ENCODE assay signal across 8 mouse cellular contexts in the genomic region with DNA sequence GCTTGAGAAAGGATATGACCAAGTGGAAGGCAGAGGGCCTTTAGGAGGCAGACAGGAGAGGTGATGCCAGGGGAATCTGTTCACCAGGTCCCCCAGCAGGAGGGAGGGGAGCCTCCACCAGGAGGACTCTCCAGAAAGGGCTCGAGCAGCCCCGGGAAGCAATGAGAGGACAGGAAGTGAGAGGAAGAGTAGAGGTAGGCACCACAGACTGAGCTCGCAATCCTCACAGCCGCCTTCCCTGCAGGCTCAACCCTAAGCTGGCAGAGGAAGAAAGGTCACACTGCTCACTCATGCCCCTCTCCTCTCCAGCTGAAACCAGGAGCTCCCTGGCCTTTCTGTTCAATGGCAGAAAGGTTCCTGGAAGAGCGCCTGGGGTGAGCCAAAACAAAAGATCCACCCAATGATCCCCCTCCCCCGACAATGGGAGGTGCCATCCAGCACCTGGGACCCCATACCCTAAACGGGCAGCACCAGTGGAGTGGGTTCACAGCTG. TPM values are rescaled to one million over a fixed set of nuclear protein-coding genes. Genes with fewer than 3 reads are reported as not detected.
DNase-seq lines count a peak whose midpoint lies in the region; ATAC-seq and TF ChIP-seq lines count a peak whose summit lies in the region.
"Had no signal": no experiment of that assay in that cellular context is flagged by ENCODE, and none has a peak within 500 bp of the region (broad histone marks: within the 10 kb centered on the region; RNA-seq: fewer than 3 reads in every experiment).

No protein-coding gene starts in this region.

- no peaks in the 10 kb centered on the region for H3K27me3 ChIP-seq in liver, adult 2 months (ENCODE audit: control insufficient read depth, insufficient read depth, low read length)
- peaks cover 85% of the 10 kb centered on the region for H3K27me3 ChIP-seq in embryonic facial prominence, embryonic 13.5 days
- peaks cover 85% of the 10 kb centered on the region for H3K27me3 ChIP-seq in hindbrain, embryonic 14.5 days (ENCODE audit: control insufficient read depth, insufficient read depth, low read length)
- peaks cover 99% of the 10 kb centered on the region for H3K27me3 ChIP-seq in liver, embryonic 11.5 days (replicated peaks; ENCODE audit: control insufficient read depth, insufficient read depth, low read length)

- no peak overlapping the region; the same call in 1 of the 2 replicates for H3K9ac ChIP-seq in liver, adult 2 months (ENCODE audit: low read depth, low read length)
- H3K9ac ChIP-seq in embryonic facial prominence, embryonic 13.5 days: peak overlapping the region; percentile 61
- peak overlapping the region; percentile 24; the same call in 1 of the 2 replicates for H3K9ac ChIP-seq in hindbrain, embryonic 14.5 days
- no peak overlapping the region for H3K9ac ChIP-seq in liver, embryonic 11.5 days (ENCODE audit: low read depth, low read length)

- no peak for TF ChIP-seq CTCF in liver, adult 2 months (IDR thresholded peaks at IDR 0.05; ENCODE audit: low read depth, low read length)
- no peak for TF ChIP-seq CTCF in olfactory bulb, adult 2 months (IDR thresholded peaks at IDR 0.05; ENCODE audit: insufficient read depth, low read depth, low read length)

- no peak for DNase-seq in liver, adult 2 months (ENCODE audit: extremely low read depth, low read depth, low spot score)
- no peak for DNase-seq in liver
- DNase-seq in hindbrain, embryonic 14.5 days (ENCODE audit: low spot score): no peak
- DNase-seq in left cerebral cortex, adult 9 months (ENCODE audit: low spot score in 2 of 2): no peak
- no peak for DNase-seq in liver, embryonic 11.5 days (ENCODE audit: low spot score)

- no peaks in the 10 kb centered on the region for H3K36me3 ChIP-seq in liver, adult 2 months (ENCODE audit: control insufficient read depth, insufficient read depth, low read length)
- H3K36me3 ChIP-seq in embryonic facial prominence, embryonic 13.5 days: peaks cover 8% of the 10 kb centered on the region; the same call in 1 of the 2 replicates
- no peaks in the 10 kb centered on the region for H3K36me3 ChIP-seq in hindbrain, embryonic 14.5 days (replicated peaks; ENCODE audit: control insufficient read depth, insufficient read depth)
- no peaks in the 10 kb centered on the region for H3K36me3 ChIP-seq in liver, embryonic 11.5 days (ENCODE audit: control insufficient read depth, insufficient read depth, low read length)

- H3K4me1 ChIP-seq in liver, adult 2 months (ENCODE audit: control insufficient read depth, insufficient read depth, low read length): peaks cover 48% of the 10 kb centered on the region
- peaks cover 76% of the 10 kb centered on the region for H3K4me1 ChIP-seq in embryonic facial prominence, embryonic 13.5 days
- H3K4me1 ChIP-seq in hindbrain, embryonic 14.5 days (replicated peaks; ENCODE audit: control insufficient read depth, insufficient read depth, low read length): peaks cover 30% of the 10 kb centered on the region
- H3K4me1 ChIP-seq in olfactory bulb, adult 2 months (ENCODE audit: control insufficient read depth, insufficient read depth, low read length): peaks cover 56% of the 10 kb centered on the region
- H3K4me1 ChIP-seq in liver, embryonic 11.5 days (replicated peaks; ENCODE audit: control insufficient read depth, insufficient read depth, low read length): peaks cover 6% of the 10 kb centered on the region; the same call in 1 of the 2 replicates

- peak overlapping the region; percentile 53 for H3K27ac ChIP-seq in liver, adult 2 months (replicated peaks; ENCODE audit: insufficient read depth, low read depth, low read length)
- peak overlapping the region; percentile 81; the same call in 1 of the 2 replicates for H3K27ac ChIP-seq in embryonic facial prominence, embryonic 13.5 days
- peak overlapping the region; percentile 85 for H3K27ac ChIP-seq in hindbrain, embryonic 14.5 days
- peak overlapping the region; percentile 56; the same call in 1 of the 2 replicates for H3K27ac ChIP-seq in olfactory bulb, adult 2 months (ENCODE audit: insufficient read depth, low read depth, low read length)
- no peak overlapping the region for H3K27ac ChIP-seq in liver, embryonic 11.5 days (ENCODE audit: low read depth, low read length)

- no peak for TF ChIP-seq POLR2A in liver, adult 2 months (IDR thresholded peaks at IDR 0.05; ENCODE audit: extremely low read depth, insufficient read depth, low read length)
- TF ChIP-seq POLR2A in olfactory bulb, adult 2 months (IDR thresholded peaks at IDR 0.05; ENCODE audit: insufficient read depth, low read depth, low read length): no peak

- no peaks in the 10 kb centered on the region for H3K9me3 ChIP-seq in embryonic facial prominence, embryonic 13.5 days
- no peaks in the 10 kb centered on the region for H3K9me3 ChIP-seq in hindbrain, embryonic 14.5 days (ENCODE audit: control insufficient read depth, low read length)
- H3K9me3 ChIP-seq in liver, embryonic 11.5 days (ENCODE audit: control insufficient read depth, low read length): no peaks in the 10 kb centered on the region

- ATAC-seq in embryonic facial prominence, embryonic 13.5 days (ENCODE audit: insufficient number of reproducible peaks, insufficient read depth, low FRiP score, low TSS enrichment, low read depth): no peak
- ATAC-seq in hindbrain, embryonic 14.5 days (ENCODE audit: low FRiP score): no peak
- ATAC-seq in liver, embryonic 11.5 days (replicated peaks; ENCODE audit: low FRiP score): no peak

- 39% methylated on average over 7 of the region's 7 CpGs for WGBS in liver, adult 2 months
- 16% methylated on average over 7 of the region's 7 CpGs for WGBS in embryonic facial prominence, embryonic 13.5 days
- 5% methylated on average over 7 of the region's 7 CpGs for WGBS in hindbrain, embryonic 14.5 days
- WGBS in olfactory bulb, adult 2 months: 49% methylated on average over 7 of the region's 7 CpGs
- WGBS in liver, embryonic 11.5 days: 11% methylated on average over 7 of the region's 7 CpGs

- no peak overlapping the region for H3K4me3 ChIP-seq in liver, adult 2 months (ENCODE audit: insufficient read depth, low read depth, low read length)
- H3K4me3 ChIP-seq in embryonic facial prominence, embryonic 13.5 days: no peak overlapping the region
- no peak overlapping the region for H3K4me3 ChIP-seq in hindbrain, embryonic 14.5 days (replicated peaks; ENCODE audit: low read length)
- no peak overlapping the region for H3K4me3 ChIP-seq in olfactory bulb, adult 2 months (ENCODE audit: insufficient read depth, low read depth, low read length)
- no peak overlapping the region for H3K4me3 ChIP-seq in liver, embryonic 11.5 days (ENCODE audit: low read depth, low read length)

- peaks cover 13% of the 10 kb centered on the region for H3K79me2 ChIP-seq in liver, adult 2 months (ENCODE audit: control insufficient read depth, insufficient read depth, low read length)

- peak overlapping the region; percentile 57 for H3K4me2 ChIP-seq in embryonic facial prominence, embryonic 13.5 days
- peak overlapping the region; percentile 48 for H3K4me2 ChIP-seq in hindbrain, embryonic 14.5 days (replicated peaks)
- H3K4me2 ChIP-seq in liver, embryonic 11.5 days: no peak overlapping the region

RNA-seq across cellular contexts. Expression of a gene that starts 24.5 kb away (rescaled TPM):
- 20.7 and 27.5 TPM in 2 replicates for total RNA-seq in liver, adult 2 months (2014; rRNA removed)
- polyA plus RNA-seq in liver, adult 2 months (2012; rRNA removed): 32.9 and 34.4 TPM in 2 replicates
- polyA plus RNA-seq in embryonic facial prominence, embryonic 13.5 days (2015; fragmentation: Nextera tagmentation; extraction: Ambion mirVana): 37.0 and 42.9 TPM in 2 replicates
- polyA plus RNA-seq in hindbrain, embryonic 14.5 days (2014; fragmentation: Nextera tagmentation; extraction: Ambion mirVana): 78.8 and 82.4 TPM in 2 replicates
- not detected in 2 replicates for polyA plus RNA-seq in olfactory bulb, adult 2 months (2012; ENCODE audit: insufficient read depth, insufficient read length, low replicate concordance, missing spikeins)
- polyA plus RNA-seq in liver, embryonic 11.5 days (2014; fragmentation: Nextera tagmentation; extraction: Ambion mirVana): 5.0 and 7.1 TPM in 2 replicates

RNA-seq across cellular contexts. Expression of a gene that starts 47.0 kb away (rescaled TPM):
- total RNA-seq in liver, adult 2 months (2014; rRNA removed): 0.94 and 1.8 TPM in 2 replicates
- 2.0 and 2.6 TPM in 2 replicates for polyA plus RNA-seq in liver, adult 2 months (2012; rRNA removed)
- polyA plus RNA-seq in embryonic facial prominence, embryonic 13.5 days (2015; fragmentation: Nextera tagmentation; extraction: Ambion mirVana): 7.0 TPM in 2 replicates
- 13.5 and 14.6 TPM in 2 replicates for polyA plus RNA-seq in hindbrain, embryonic 14.5 days (2014; fragmentation: Nextera tagmentation; extraction: Ambion mirVana)
- polyA plus RNA-seq in olfactory bulb, adult 2 months (2012; ENCODE audit: insufficient read depth, insufficient read length, low replicate concordance, missing spikeins): not detected in 2 replicates
- 4.5 and 4.9 TPM in 2 replicates for polyA plus RNA-seq in liver, embryonic 11.5 days (2014; fragmentation: Nextera tagmentation; extraction: Ambion mirVana)

RNA-seq across cellular contexts. Expression of a gene that starts 52.9 kb away (rescaled TPM):
- total RNA-seq in liver, adult 2 months (2014; rRNA removed): not detected in 2 replicates
- 0.19 TPM in 1 of 2 replicates, not detected in the other for polyA plus RNA-seq in liver, adult 2 months (2012; rRNA removed)
- polyA plus RNA-seq in embryonic facial prominence, embryonic 13.5 days (2015; fragmentation: Nextera tagmentation; extraction: Ambion mirVana): 6.1 and 6.2 TPM in 2 replicates
- 0.55 and 0.71 TPM in 2 replicates for polyA plus RNA-seq in hindbrain, embryonic 14.5 days (2014; fragmentation: Nextera tagmentation; extraction: Ambion mirVana)
- polyA plus RNA-seq in olfactory bulb, adult 2 months (2012; ENCODE audit: insufficient read depth, insufficient read length, low replicate concordance, missing spikeins): not detected in 2 replicates
- 11.8 and 12.3 TPM in 2 replicates for polyA plus RNA-seq in liver, embryonic 11.5 days (2014; fragmentation: Nextera tagmentation; extraction: Ambion mirVana)
- total RNA-seq: layer of hippocampus, adult 8-10 months had no signal

RNA-seq across cellular contexts. Expression of a gene that starts 55.7 kb away (rescaled TPM):
- 26.7 and 28.1 TPM in 2 replicates for total RNA-seq in liver, adult 2 months (2014; rRNA removed)
- 29.8 and 34.2 TPM in 2 replicates for polyA plus RNA-seq in liver, adult 2 months (2012; rRNA removed)
- polyA plus RNA-seq in embryonic facial prominence, embryonic 13.5 days (2015; fragmentation: Nextera tagmentation; extraction: Ambion mirVana): 45.6 and 48.2 TPM in 2 replicates
- 35.0 and 37.4 TPM in 2 replicates for polyA plus RNA-seq in hindbrain, embryonic 14.5 days (2014; fragmentation: Nextera tagmentation; extraction: Ambion mirVana)
- not detected in 2 replicates for polyA plus RNA-seq in olfactory bulb, adult 2 months (2012; ENCODE audit: insufficient read depth, insufficient read length, low replicate concordance, missing spikeins)
- polyA plus RNA-seq in liver, embryonic 11.5 days (2014; fragmentation: Nextera tagmentation; extraction: Ambion mirVana): 87.8 and 90.6 TPM in 2 replicates

Comparison
In these comparisons a context has a peak if more than half of its experiments do, and no peak if none do; other contexts are left out.
1. H3K9ac ChIP-seq: peak in embryonic facial prominence, embryonic 13.5 days (single experiment) and hindbrain, embryonic 14.5 days (single experiment); none in liver, adult 2 months (single experiment) and liver, embryonic 11.5 days (single experiment).